Mouse (Mus musculus) kidney, postnatal 4 days (tissue): ENCODE data around the gene Ccdc88a.
"Not testable (repeated sequence)": the region's sequence is repeated elsewhere in the genome, so short reads cannot be mapped to it uniquely, and the experiment has no call there.

Experiments
- DNase-seq, 2 experiments: peaks; one replicate each; pipeline ENCODE4 v3.0.0; 2021; ENCODE audit warnings: mixed read lengths in 2 of 2

Gene Ccdc88a

GRCm38 (mm10) chr11:29474676-29475075 is 101.2 kb downstream of the Ccdc88a start:
- no peak for DNase-seq

DNA sequence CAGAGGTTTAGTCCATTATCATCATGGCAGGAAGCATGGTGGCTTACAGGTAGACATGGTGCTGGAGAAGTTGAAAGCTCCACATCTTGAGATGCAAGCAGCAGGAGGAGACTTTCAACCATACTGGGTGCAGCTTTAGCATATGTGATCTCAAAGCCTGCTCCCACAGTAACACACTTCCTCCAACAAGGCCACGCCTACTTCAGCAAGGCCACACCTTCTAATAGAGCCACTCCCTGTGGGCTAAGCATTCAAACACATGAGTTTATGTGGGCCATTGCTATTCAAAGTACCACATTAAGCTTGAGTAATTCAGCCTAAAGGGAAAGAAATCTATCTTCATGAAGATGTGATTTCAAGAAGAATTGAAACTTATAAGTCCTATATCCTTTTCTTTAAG is 119.7 kb downstream of the Ccdc88a start:
- DNase-seq, result no peak

GRCm38 (mm10) chr11:29496962-29497361 is 123.5 kb downstream of the Ccdc88a start:
- no peak for DNase-seq

GRCm38 (mm10) chr11:29503948-29504893 is 130.8 kb downstream of the Ccdc88a start:
- no peak for DNase-seq

- DNase-seq, result no peak
Measured at GRCm38 (mm10) chr11:29504899-29505625, 131.6 kb downstream of the Ccdc88a start.

DNA sequence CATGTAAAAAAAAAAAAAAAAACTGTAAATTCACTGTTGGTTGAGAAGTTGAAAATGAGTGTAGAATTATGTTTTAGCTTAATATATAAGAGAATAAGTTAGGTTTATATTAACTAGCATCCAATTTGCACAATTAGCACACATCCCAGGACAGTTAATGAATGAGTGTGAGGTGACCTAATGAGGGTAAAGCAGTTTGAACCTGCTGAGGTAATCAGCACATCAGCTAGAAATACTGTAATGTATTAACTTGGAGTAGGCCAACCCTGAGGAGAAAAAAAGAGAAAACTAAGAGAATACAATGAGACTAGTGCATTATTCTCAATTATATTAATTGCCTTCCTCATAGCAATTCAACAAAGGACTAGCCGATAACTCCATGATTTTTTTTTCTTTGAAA is 136.0 kb downstream of the Ccdc88a start:
- DNase-seq, result no peak

- DNase-seq, result no peak
Measured at GRCm38 (mm10) chr11:29512818-29513535, 139.5 kb downstream of the Ccdc88a start.

DNA sequence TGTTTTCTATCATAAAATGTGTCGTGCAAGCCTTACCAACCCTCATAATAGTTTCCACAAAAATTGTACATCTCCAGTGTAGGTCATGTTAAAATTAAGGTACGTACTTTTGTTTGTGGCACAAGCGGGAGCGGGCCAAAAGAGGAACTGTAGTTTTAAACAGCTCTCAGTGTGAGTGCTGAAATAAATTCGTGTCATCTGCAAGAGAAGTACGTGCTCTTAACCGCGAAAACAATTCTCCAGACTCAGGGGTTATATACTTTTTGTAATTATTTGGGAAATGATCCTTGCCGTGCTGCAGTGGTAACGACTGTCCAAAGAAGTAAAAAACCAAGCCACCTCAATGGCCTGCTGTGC is 140.8 kb downstream of the Ccdc88a start:
- DNase-seq, result no peak

- peak; percentile 93 to 95 for DNase-seq
Measured at GRCm38 (mm10) chr11:29514682-29515412, 141.4 kb downstream of the Ccdc88a start, which contains the start of gene Prorsd1. TSS of gene Prorsd1 (minus strand) at chr11:29515033.

DNA sequence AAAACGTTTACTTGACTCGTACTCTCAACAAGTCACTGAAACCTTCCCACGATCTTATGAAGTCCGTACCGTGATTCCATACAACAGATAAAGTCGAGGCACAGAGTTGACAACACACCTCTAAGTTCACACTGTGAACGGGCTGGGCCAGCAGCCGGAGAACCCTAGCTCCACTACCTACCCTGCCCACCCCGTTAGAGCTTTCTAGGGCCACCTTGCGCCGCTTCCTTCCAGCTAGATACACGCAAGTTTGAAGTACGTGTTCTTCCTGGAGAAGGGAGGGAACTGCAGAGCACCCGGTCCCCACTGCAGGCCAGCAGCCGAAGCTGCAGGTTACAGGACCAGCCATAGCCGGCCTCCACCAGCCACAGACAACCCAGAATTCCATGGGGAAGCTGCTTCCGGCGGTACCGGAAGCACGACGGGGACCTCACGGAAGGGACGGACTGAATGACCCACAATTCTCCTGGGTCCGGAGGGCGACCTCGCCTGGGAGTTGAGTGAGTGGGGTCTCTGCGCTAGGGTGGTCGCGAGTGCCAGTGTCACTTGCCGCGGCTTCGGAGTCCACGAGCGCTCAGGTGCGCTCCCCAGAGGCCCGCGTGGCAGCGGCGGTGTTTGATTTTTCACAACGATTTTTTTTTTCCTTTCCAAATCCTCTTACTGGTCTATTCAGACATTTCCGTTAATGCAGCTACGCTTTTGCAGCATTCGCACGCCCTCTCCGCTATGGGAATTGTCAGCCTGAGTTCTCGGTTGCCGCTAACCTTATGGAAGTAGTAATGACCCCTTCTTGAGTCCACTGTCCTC is 152.7 kb downstream of the Ccdc88a start, which contains the start of gene Mtif2:
TSS of gene Mtif2 (plus strand) at position 421 of the 807 bp plus-strand sequence.
- DNase-seq, result peak; percentile 88 to 92

- no peak for DNase-seq
Measured at GRCm38 (mm10) chr11:29538201-29538600, 164.7 kb downstream of the Ccdc88a start.

DNA sequence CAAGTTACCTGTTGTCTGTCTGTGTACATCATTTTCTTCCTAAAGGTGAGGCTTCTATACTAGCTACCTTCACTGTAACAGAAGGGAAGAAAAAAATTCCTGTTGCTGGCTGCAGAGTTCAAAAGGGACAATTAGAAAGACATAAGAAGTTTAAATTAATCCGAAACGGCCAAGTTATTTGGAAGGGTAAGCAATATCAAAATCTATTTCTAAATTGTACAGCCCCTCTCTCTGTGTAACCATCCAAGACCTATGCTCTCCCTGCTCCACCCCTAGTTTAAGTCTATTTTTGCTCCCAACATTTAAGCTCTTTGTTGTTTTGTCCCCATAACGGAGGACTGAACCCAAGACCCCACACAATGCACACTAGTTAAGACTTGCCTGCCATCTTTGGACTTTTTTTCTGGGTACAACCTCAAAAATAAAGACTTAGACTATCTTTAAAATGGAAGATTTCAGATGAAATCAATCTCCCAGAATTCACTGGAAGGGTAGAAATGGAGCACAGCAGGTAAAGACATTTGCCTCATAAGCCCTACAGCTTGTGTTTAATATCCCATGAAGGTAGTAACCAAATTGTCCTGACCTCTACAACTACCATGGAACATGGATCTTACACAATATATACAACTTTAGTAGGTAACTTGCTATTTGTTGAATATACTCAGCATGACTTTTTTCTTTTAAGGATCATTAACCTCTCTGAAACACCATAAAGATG is 170.9 kb downstream of the Ccdc88a start:
- DNase-seq, result no peak

DNA sequence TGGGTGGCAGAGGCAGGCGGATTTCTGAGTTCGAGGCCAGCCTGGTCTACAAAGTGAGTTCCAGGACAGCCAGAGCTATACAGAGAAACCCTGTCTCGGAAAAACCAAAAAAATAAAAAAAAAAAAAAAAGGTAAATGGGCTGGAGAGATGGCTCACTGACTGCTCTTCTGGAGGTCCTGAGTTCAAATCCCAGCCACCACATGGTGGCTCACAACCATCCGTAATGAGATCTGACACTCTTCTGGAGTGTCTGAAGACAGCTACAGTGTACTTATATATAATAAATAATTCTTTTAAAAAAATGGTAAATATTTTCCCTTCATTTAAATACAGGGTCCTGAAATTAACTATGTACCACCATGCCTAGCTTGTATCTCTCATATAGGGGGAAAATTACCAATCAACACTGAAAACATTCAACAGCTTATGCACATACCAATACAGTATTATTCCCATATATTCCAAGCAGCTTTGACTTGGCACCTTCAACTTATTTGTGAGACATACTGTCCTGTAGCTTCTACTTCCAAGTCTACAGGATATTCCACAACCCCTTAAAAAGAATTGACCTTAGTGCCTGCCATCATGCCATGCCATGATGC is 171.8 kb downstream of the Ccdc88a start:
- not testable (repeated sequence) for DNase-seq

- DNase-seq, result not testable (repeated sequence)
Measured at GRCm38 (mm10) chr11:29546297-29546696, 172.8 kb downstream of the Ccdc88a start.

DNA sequence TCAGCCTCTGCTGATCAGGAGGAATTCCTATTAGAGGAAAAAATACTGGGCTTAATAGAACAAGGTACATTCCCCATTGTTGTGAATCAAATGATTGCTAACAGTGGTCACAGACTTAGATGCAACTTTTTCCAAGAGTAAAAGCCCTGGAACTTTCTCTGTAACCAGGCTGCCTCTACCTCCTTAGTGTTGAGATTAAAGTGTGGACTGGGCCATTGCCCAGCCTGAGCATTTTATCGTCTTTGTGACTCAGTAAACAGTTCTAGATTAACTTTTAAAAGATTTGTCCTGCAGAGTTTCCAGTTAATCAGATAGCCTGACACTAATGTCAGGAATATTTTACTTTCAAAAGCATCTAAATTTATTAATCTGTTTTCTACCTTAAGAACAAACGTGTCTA is 173.3 kb downstream of the Ccdc88a start:
- no peak for DNase-seq

- DNase-seq, result no peak
Measured at GRCm38 (mm10) chr11:29547249-29547751, 173.8 kb downstream of the Ccdc88a start.

DNA sequence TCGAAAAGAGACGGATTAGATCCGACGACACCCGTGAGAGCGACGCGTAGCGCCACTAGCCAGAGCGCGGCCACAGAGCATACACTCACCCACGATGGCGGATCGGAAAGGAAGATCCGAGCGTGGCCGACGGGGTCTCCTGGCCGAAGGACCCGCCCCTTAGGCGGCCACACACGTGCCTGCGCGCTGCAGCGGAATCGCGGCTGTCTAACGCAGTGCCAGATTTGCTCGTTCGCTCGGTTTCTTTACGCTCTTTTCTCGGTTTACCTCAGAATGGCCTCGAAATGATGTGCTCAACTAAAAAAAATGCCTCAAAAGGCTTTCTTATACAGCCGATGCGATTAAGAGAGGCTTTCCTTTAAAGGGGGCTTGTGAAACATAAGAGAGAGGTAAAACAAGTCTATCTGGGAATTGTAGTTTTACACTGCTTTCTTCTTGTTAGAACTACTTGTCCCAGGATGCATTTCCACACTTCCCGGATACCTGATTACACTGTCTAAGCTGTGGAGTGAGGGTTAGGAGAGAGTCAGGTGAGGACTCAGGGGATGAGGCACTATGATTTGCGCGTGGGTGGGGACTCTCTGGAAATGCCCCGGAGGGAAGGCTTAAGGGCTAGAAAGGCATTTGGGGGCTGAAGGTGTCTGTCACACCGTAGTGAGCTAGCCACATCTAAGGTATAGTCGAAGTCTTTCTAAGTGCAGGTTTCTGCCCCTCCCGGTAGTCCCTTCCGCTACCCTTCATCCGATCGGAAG is 174.5 kb downstream of the Ccdc88a start, which contains the start of the genes Clhc1 and Rps27a:
TSS of gene Clhc1 (plus strand) at position 199 of the 752 bp plus-strand sequence.
TSS of gene Rps27a (minus strand) at position 358 of the 752 bp plus-strand sequence.
- peak; percentile 98 to 99 for DNase-seq

DNA sequence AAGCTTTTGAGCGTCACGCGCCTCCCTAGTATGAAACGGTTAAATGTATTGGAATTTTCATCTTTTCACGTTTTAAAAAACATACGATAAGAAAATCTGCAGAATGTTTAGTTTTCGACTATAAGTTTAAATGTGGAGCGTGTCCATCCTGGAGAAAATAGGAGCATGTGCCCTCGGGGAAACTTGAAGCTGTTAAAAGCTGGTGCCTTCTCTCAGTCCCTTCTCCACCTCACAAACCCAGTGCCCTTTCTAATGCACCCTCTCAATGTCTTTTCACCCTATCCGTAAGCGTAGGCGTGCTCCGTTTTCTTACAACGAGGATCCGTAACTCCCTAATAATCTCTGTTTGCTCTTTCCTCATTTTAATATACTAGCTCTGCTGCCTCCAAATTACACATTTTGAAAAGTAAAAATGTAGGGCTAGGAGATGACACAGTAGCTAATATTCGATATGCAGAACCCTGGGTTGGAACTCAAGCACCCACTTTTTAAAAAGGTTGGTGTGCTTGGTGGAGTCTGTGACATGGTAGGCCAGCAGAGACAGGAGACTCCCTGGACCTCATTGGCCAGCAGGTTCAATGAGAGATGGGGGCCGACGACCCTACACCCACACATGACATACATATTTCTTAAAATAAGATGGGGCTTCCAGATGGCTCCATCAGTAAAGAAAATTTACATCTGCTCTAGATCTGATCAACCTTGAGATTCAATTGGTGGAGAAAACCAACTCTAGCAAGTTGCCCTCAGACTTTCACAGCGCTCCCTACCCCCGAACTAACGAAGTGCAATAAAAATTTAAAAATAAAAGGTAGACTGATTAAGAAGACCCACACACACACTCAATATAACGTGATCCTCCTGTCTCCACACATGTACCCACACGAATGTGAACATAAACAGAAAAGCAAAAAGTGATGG is 175.3 kb downstream of the Ccdc88a start:
- no peak for DNase-seq
